Mouse (Mus musculus) T-helper 1 cell (primary cell): ENCODE data around the gene Pdlim3.

Experiments
- in situ Hi-C: fragments of 300-600 bp; cut with MboI, MseI; formaldehyde crosslinking; loops from one replicate; pipeline ENCODE4 v1.15.1; 2025; ENCODE audit warnings: high pct_unique_total_duplicates

The Pdlim3 gene

GRCm38 (mm10) chr8:45905591-45906250 lies 20.5 kb downstream of the Pdlim3 start:
- in situ Hi-C loops, result no loop called here

- in situ Hi-C loops, result no loop called here
Measured at GRCm38 (mm10) chr8:45906251-45906619, 21.0 kb downstream of the Pdlim3 start.

GRCm38 (mm10) chr8:45913707-45914106 lies 28.4 kb downstream of the Pdlim3 start:
- in situ Hi-C loops, result no loop called here

- in situ Hi-C loops, result no loop called here
Measured at GRCm38 (mm10) chr8:45916496-45916895, 31.2 kb downstream of the Pdlim3 start.

GRCm38 (mm10) chr8:45917040-45917679 lies 31.9 kb downstream of the Pdlim3 start:
- in situ Hi-C loops, result no loop called here

- in situ Hi-C loops, result no loop called here
Measured at GRCm38 (mm10) chr8:45918891-45919290, 33.6 kb downstream of the Pdlim3 start.

- in situ Hi-C loops, result no loop called here
Measured at GRCm38 (mm10) chr8:45920392-45920791, 35.1 kb downstream of the Pdlim3 start.

- in situ Hi-C loops, result no loop called here
Measured at GRCm38 (mm10) chr8:45922116-45922515, 36.9 kb downstream of the Pdlim3 start.

- in situ Hi-C loops, result loop anchor here (5.0 kb wide), 3 partner anchors 117 to 882 kb away; no protein-coding TSS in a partner anchor
Measured at GRCm38 (mm10) chr8:45934582-45935014, 49.3 kb downstream of the Pdlim3 start, which contains the start of gene Ccdc110. Gene Ccdc110 (plus strand): TSS chr8:45934619.

- in situ Hi-C loops, result no loop called here
Measured at GRCm38 (mm10) chr8:45936986-45937385, 51.7 kb downstream of the Pdlim3 start.

- in situ Hi-C loops, result loop anchor here (10.0 kb wide), 1 partner anchor 601 kb away; no protein-coding TSS in a partner anchor
Measured at GRCm38 (mm10) chr8:45946283-45946682, 61.0 kb downstream of the Pdlim3 start.

- in situ Hi-C loops, result no loop called here
Measured at GRCm38 (mm10) chr8:45950622-45951021, 65.4 kb downstream of the Pdlim3 start.
